Mouse (Mus musculus): ENCODE measurements around the gene Prdx3. TPM values are rescaled to one million over a fixed set of nuclear protein-coding genes. Genes with fewer than 3 reads are reported as not detected.
A peak's percentile ranks its signal among the peaks of the same experiment; 100 is the strongest.
"Not testable (repeated sequence)": the region's sequence is repeated elsewhere in the genome, so short reads cannot be mapped to it uniquely, and the experiment has no call there.

The Prdx3 gene
- polyA plus RNA-seq, 1 experiment: 7.1 TPM

DNA sequence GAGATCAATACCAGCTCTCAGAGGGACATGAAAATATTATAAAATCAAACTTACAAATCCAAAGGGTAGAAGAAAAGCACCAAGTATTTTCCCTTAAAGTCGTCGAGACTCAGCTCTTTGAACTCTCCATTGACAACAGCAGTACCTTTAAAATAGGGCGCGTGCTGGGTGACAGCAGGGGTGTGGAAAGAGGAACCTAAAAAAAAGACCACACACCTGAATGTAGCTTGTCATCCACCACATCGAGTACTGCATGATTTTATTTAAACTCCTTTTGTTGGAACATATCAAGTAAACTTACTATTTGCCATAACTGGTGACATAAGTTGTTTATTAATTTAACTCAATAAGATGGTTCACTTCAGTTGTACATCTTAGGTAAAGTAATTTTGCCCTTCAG lies 3.0 kb downstream of the Prdx3 start:
- no peak for TF ChIP-seq FLI1 (IDR thresholded peaks at IDR 0.05; ENCODE audit: low read length)
- no peak for TF ChIP-seq GATA1 (IDR thresholded peaks at IDR 0.05; ENCODE audit: borderline replicate concordance, low read length)
- Histone ChIP-seq H3K4me1 (peaks cover 35% of the 10 kb centered on the region), H3K4me3 (replicated peaks) (no peak overlapping the region), H3K9me3 (no peaks in the 10 kb centered on the region), H3K27me3 (replicated peaks) (no peaks in the 10 kb centered on the region), H3K36me3 (replicated peaks; ENCODE audit: low read length) (peaks cover 59% of the 10 kb centered on the region)

DNA sequence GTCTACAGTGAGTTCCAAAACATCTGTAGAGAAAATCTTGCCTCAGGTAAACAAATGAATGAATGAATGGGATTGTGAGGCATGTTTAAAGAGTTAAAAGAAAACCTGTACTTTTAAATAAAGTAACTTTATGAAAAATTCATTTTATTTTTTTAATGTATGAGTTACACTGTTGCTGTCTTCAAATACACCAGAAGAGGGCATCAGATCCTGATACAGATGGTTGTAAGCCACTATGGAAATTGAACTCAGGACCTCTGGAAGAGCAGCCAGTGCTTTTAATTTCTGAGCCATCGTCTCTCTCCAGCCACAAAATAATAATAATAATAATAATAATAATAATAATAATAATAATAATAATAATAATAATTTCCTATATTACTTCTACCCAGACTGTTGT lies 3.9 kb downstream of the Prdx3 start:
- no peaks in the 10 kb centered on the region for H3K9me3 ChIP-seq
- H3K27me3 ChIP-seq (replicated peaks): no peaks in the 10 kb centered on the region
- H3K4me1 ChIP-seq: peaks cover 35% of the 10 kb centered on the region
- peaks cover 65% of the 10 kb centered on the region for H3K36me3 ChIP-seq (replicated peaks; ENCODE audit: low read length)
- TF ChIP-seq GATA1 (IDR thresholded peaks at IDR 0.05; ENCODE audit: borderline replicate concordance, low read length) (no peak), FLI1 (IDR thresholded peaks at IDR 0.05; ENCODE audit: low read length) (no peak)
- H3K4me3 ChIP-seq (replicated peaks): no peak overlapping the region

DNA sequence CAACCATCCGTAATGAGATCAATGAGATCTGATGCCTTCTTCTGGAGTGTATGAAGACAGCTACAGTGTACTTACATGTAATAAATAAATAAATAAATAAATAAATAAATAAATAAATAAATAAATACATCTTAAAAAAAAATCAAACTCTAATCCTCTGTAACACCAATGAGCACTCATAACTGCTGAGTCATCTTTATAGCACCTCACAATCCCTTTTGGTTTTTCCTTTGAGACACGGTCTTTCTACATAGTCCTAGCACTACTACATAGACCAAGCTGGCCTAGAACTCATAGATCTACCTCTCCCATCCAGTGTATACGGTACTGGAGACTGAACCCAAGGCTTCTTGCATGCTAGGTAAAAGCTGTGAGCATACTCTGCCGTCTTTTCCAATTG lies 8.2 kb downstream of the Prdx3 start:
- H3K36me3 ChIP-seq (replicated peaks; ENCODE audit: low read length): peaks cover 75% of the 10 kb centered on the region
- not testable (repeated sequence) for H3K9me3 ChIP-seq; H3K27me3 ChIP-seq (replicated peaks); H3K4me3 ChIP-seq (replicated peaks)
- H3K4me1 ChIP-seq: peaks cover 14% of the 10 kb centered on the region; the same call in 1 of the 2 replicates

DNA sequence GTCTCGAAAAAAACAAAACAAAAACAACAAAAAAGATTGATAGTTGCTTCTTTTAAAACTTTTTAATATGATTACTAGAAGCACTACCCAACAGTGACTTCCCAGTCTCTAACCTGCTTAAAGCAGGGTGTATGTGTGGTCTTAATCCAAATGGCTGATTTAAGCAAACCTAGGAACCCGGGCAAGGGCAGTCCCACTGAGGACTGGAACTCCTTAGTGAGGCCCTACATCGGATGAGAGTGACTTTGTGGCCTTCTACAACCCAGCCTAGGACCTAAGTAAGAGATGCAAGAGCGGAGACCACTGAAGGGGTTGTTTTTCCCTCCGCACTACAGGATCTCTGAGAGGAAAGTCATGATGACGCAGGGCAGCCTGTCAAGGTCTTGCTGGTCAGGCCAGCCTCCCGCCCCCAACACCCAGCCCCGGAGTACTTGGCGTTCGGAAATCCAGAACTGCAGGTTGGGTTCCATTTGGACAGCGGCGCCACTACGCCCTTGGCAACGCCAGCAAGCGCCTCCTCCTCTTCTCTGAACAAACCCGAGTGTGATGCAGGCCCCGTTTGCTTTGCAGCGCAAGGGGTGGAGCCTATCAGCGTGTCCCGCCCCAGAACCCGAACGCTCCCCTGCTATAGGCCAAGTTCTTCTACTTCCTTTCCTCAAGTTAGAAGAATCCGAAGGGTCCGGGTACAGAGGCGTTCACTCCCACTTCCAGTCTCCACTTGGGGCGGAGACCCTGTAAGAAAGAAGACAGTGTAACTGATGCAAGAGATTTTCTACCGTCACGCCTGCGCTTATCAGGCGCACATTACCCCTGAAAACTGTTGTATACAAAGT lies 13.3 kb downstream of the Prdx3 start, which contains the start of gene Sfxn4:
Sfxn4 (minus strand) TSS at position 612 of the 833 bp plus-strand sequence.
- peak within 1 kb of the TSS; percentile 91 for H3K4me3 ChIP-seq (replicated peaks)
- no peak for TF ChIP-seq FLI1 (IDR thresholded peaks at IDR 0.05; ENCODE audit: low read length)
- peaks cover 13% of the 10 kb centered on the region; the same call in 1 of the 2 replicates for H3K4me1 ChIP-seq
- peaks cover 56% of the 10 kb centered on the region for H3K36me3 ChIP-seq (replicated peaks; ENCODE audit: low read length)
- H3K9me3 ChIP-seq: no peaks in the 10 kb centered on the region
- no peaks in the 10 kb centered on the region for H3K27me3 ChIP-seq (replicated peaks)

DNA sequence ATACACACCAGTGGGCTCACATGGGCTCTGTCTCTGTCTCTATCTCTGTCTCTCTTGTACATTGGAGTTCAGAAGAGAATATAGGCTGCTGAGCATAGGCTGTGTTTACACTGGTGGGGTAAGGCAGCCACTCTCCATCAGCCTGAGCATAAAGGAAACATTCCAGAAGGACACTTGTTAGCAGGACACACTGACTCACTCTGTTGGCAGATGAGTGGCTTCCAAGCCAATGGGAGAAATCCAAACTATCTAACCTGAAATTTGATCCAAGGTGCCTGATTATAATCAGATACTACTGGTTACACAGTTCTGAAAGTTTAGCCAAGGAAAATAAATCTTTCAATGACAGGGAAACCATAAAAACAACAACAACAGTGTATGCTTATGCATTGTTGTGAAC lies 28.6 kb downstream of the Prdx3 start:
- TF ChIP-seq GATA1 (IDR thresholded peaks at IDR 0.05; ENCODE audit: borderline replicate concordance, low read length) (no peak), FLI1 (IDR thresholded peaks at IDR 0.05; ENCODE audit: low read length) (no peak)
- no peak overlapping the region for H3K4me3 ChIP-seq (replicated peaks)
- peaks cover 5% of the 10 kb centered on the region; the same call in 1 of the 2 replicates for H3K9me3 ChIP-seq
- H3K36me3 ChIP-seq (replicated peaks; ENCODE audit: low read length): peaks cover 83% of the 10 kb centered on the region
- no peaks in the 10 kb centered on the region for H3K4me1 ChIP-seq
- H3K27me3 ChIP-seq (replicated peaks): no peaks in the 10 kb centered on the region

DNA sequence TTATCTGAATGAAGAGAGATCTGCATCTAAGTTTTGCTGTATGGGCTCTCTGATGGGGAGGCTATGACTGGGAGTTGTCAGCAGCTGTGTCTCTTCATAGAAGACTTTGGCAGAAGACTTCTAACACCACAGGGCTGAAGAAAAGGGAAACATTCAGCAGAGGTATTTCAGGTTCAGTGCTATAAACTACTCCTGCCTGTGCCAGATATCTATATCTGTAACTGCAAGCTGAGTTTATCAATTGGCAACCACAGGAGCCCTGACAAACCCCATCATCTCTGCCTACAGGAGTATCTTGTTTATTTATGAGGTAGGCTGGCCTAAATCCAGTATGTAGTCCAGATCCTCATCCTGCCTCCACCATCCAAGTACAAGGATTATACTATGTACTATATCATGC lies 31.0 kb downstream of the Prdx3 start:
- H3K36me3 ChIP-seq (replicated peaks; ENCODE audit: low read length): peaks cover 92% of the 10 kb centered on the region
- H3K27me3 ChIP-seq (replicated peaks): no peaks in the 10 kb centered on the region
- no peak overlapping the region for H3K4me3 ChIP-seq (replicated peaks)
- H3K9me3 ChIP-seq: peaks cover 5% of the 10 kb centered on the region; the same call in 1 of the 2 replicates
- no peak for TF ChIP-seq FLI1 (IDR thresholded peaks at IDR 0.05; ENCODE audit: low read length)
- TF ChIP-seq GATA1 (IDR thresholded peaks at IDR 0.05; ENCODE audit: borderline replicate concordance, low read length): no peak
- peaks cover 6% of the 10 kb centered on the region; the same call in 1 of the 2 replicates for H3K4me1 ChIP-seq

DNA sequence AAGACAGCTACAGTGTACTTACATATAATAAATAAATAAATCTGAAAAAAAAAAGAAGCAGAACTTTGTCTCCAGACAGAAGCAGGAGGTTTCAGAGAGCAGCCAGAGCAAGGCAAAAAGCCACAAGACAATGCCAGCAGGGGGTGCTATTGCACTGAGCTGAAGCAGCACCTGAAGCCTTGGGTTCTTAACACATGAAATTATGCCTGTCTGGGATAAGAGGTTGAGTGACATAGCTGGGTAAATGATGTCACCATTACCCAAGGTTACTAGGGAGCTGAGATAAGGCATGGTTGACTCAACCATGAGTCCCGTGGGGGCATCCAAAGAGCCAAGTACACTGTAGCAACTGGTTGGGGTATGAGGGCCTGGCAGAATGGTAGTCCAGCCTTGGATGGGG lies 36.6 kb downstream of the Prdx3 start:
- H3K4me3 ChIP-seq (replicated peaks): no peak overlapping the region
- no peak for TF ChIP-seq FLI1 (IDR thresholded peaks at IDR 0.05; ENCODE audit: low read length)
- no peak for TF ChIP-seq GATA1 (IDR thresholded peaks at IDR 0.05; ENCODE audit: borderline replicate concordance, low read length)
- peaks cover 10% of the 10 kb centered on the region for H3K4me1 ChIP-seq
- H3K27me3 ChIP-seq (replicated peaks): no peaks in the 10 kb centered on the region
- peaks cover 94% of the 10 kb centered on the region for H3K36me3 ChIP-seq (replicated peaks; ENCODE audit: low read length)
- no peaks in the 10 kb centered on the region for H3K9me3 ChIP-seq

DNA sequence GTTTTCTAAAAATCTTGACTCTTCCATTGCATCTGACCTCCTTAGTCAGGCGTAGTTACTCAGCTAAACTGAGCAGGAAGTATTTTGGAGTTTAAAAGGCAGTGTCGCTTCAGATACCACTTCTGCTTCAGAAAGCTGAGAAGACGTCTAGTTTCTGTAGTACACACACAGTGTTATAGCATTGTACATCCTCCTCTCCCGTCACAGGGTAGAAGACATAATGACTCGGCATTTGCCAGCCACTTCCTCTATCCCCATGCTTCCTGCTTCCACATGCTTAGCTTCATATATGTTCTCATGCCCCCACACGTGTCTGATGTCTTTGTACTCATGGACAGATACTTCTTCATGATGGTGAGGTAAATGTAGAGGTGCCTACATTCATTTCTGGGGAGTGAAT lies 55.7 kb downstream of the Prdx3 start:
- Histone ChIP-seq H3K4me1 (peaks cover 14% of the 10 kb centered on the region), H3K4me3 (replicated peaks) (peak overlapping the region; percentile 70), H3K9me3 (no peaks in the 10 kb centered on the region), H3K27me3 (replicated peaks) (no peaks in the 10 kb centered on the region), H3K36me3 (replicated peaks; ENCODE audit: low read length) (peaks cover 86% of the 10 kb centered on the region)
- TF ChIP-seq GATA1 (IDR thresholded peaks at IDR 0.05; ENCODE audit: borderline replicate concordance, low read length) (no peak), FLI1 (IDR thresholded peaks at IDR 0.05; ENCODE audit: low read length) (no peak)

Other genes with a start within 250 kb of the Prdx3 start
- 0.69 and 0.83 TPM in 2 replicates for gene Nanos1, start 118.6 kb downstream of the Prdx3 start, polyA plus RNA-seq (2012; ENCODE audit: insufficient read depth, low replicate concordance)
- gene Eif3a, start 83.9 kb downstream of the Prdx3 start, polyA plus RNA-seq (2012; ENCODE audit: insufficient read depth, low replicate concordance): 5.7 and 38.4 TPM in 2 replicates
- gene Fam45a, start 63.0 kb downstream of the Prdx3 start, polyA plus RNA-seq (2012; ENCODE audit: insufficient read depth, low replicate concordance): 8.6 TPM in 1 of 2 replicates, not detected in the other
- not detected in 2 replicates for gene Sfxn4, start 13.1 kb downstream of the Prdx3 start, polyA plus RNA-seq (2012; ENCODE audit: insufficient read depth, low replicate concordance)
- 0.25 and 5.0 TPM in 2 replicates for gene Grk5, start 15.2 kb upstream of the Prdx3 start, polyA plus RNA-seq (2012; ENCODE audit: insufficient read depth, low replicate concordance)